Mouse (Mus musculus) layer of hippocampus, postnatal 25 days (tissue): ENCODE results near the gene Socs3. TPM values are rescaled to one million over a fixed set of nuclear protein-coding genes. Genes with fewer than 3 reads are reported as not detected.

Experiments
- DNase-seq, 2 experiments: peaks; one replicate each; pipeline ENCODE4 v3.0.0; 2022; ENCODE audit warnings: mixed read lengths in 2 of 2, low spot score in 1 of 2; ENCODE audit errors: extremely low spot score in 1 of 2
- total RNA-seq, 2 experiments: library from RNA; stranded (reverse); gene quantifications; 2 replicates each; pipeline ENCODE4 v1.2.3; 2021

Gene Socs3
- total RNA-seq, 2 experiments from 2014 or later = 1.3 to 1.8 TPM

GRCm38 (mm10) chr11:117974327-117975125, 4.7 kb upstream of the Socs3 start:
- no peak for DNase-seq

GRCm38 (mm10) chr11:117973569-117973968, 3.7 kb upstream of the Socs3 start:
- DNase-seq = no peak

GRCm38 (mm10) chr11:117972656-117973558, 3.1 kb upstream of the Socs3 start:
- no peak for DNase-seq

- DNase-seq = no peak
Observed at GRCm38 (mm10) chr11:117971646-117972242, 1.9 kb upstream of the Socs3 start.

GRCm38 (mm10) chr11:117971100-117971499, 1.3 kb upstream of the Socs3 start:
- no peak for DNase-seq

GRCm38 (mm10) chr11:117969100-117969944, 525 bp downstream of the Socs3 start:
- peak; percentile 70 to 71 for DNase-seq

GRCm38 (mm10) chr11:117968716-117969099, 1.1 kb downstream of the Socs3 start:
- no peak for DNase-seq

GRCm38 (mm10) chr11:117968016-117968671, 1.7 kb downstream of the Socs3 start:
- DNase-seq = no peak

- no peak for DNase-seq
Observed at GRCm38 (mm10) chr11:117967249-117968015, 2.4 kb downstream of the Socs3 start.

GRCm38 (mm10) chr11:117966506-117967100, 3.2 kb downstream of the Socs3 start:
- DNase-seq = no peak

GRCm38 (mm10) chr11:117965561-117965981, 4.3 kb downstream of the Socs3 start:
- no peak for DNase-seq

GRCm38 (mm10) chr11:117965052-117965451, 4.8 kb downstream of the Socs3 start:
- DNase-seq = no peak

- DNase-seq = no peak
Observed at GRCm38 (mm10) chr11:117964294-117964693, 5.6 kb downstream of the Socs3 start.

GRCm38 (mm10) chr11:117963872-117964271, 6.0 kb downstream of the Socs3 start:
- DNase-seq = no peak

GRCm38 (mm10) chr11:117963091-117963793, 6.6 kb downstream of the Socs3 start:
- DNase-seq = peak; percentile 91 to 94

GRCm38 (mm10) chr11:117962228-117963067, 7.4 kb downstream of the Socs3 start:
- DNase-seq = no peak

- no peak for DNase-seq
Observed at GRCm38 (mm10) chr11:117960601-117961000, 9.2 kb downstream of the Socs3 start.
